Mouse (Mus musculus) heart, adult 18-20 months (tissue): ENCODE measurements around the gene Hyls1. TPM values are rescaled to one million over a fixed set of nuclear protein-coding genes. Genes with fewer than 3 reads are reported as not detected.

ENCODE experiments used
- total RNA-seq, 2 experiments: library from RNA; stranded (reverse); gene quantifications; 2 replicates each; pipeline ENCODE4 v1.2.3; 2021

The Hyls1 gene
- total RNA-seq, 2 experiments from 2014 or later: 1.6 to 2.2 TPM

Other genes starting within 250 kb of the Hyls1 start
- gene Cdon, start 149.3 kb downstream of the Hyls1 start, total RNA-seq: 1 to 10 TPM; 9.0 to 9.2 TPM
- not detected for gene Gm1113, start 52.1 kb downstream of the Hyls1 start, total RNA-seq
- not detected for gene Ddx25, start 11.9 kb downstream of the Hyls1 start, total RNA-seq
- 1 to 10 TPM; 6.1 to 6.8 TPM for gene Pus3, start 11.8 kb downstream of the Hyls1 start, total RNA-seq
- not detected for gene Pate2, start 114 bp downstream of the Hyls1 start, total RNA-seq
- gene Pate4, start 41.5 kb upstream of the Hyls1 start, total RNA-seq: not detected
- not detected for gene Pate3, start 77.8 kb upstream of the Hyls1 start, total RNA-seq
- not detected for gene Pate1, start 117.0 kb upstream of the Hyls1 start, total RNA-seq
- gene Gm17677, start 170.7 kb upstream of the Hyls1 start, total RNA-seq: not detected
- gene Gm17727, start 207.7 kb upstream of the Hyls1 start, total RNA-seq: not detected
- gene Gm27235, start 219.7 kb upstream of the Hyls1 start, total RNA-seq: not detected
- not detected for gene D730048I06Rik, start 219.7 kb upstream of the Hyls1 start, total RNA-seq